Mouse (Mus musculus) CH12.LX (cell line): ENCODE results near the gene Lrrc23.

Experiments
- CHD2 ChIP-seq: IDR thresholded peaks from 2 replicates; pipeline ENCODE4 v1.6.1; 2011; ENCODE audit warnings: low read length, improper control_type of control experiment
- CTCF ChIP-seq, 2 experiments: IDR thresholded peaks in 1 of 2; conservative IDR thresholded peaks in 1 of 2; 2 replicates each; pipeline ENCODE4 v1.5.1; 2011 to 2012; ENCODE audit warnings: low read depth in 2 of 2, low read length in 2 of 2, improper control_type of control experiment in 1 of 2, inconsistent platforms in 1 of 2, mild to moderate bottlenecking in 1 of 2, moderate library complexity in 1 of 2
- EP300 ChIP-seq: IDR thresholded peaks from 2 replicates; pipeline ENCODE4 v1.6.1; 2011; ENCODE audit warnings: low read length, improper control_type of control experiment
- JUN ChIP-seq: IDR thresholded peaks from 2 replicates; pipeline ENCODE4 v1.6.1; 2011; ENCODE audit warnings: low read depth, mild to moderate bottlenecking, low read length, improper control_type of control experiment, moderate library complexity; ENCODE audit not compliant: insufficient read depth
- KAT2A ChIP-seq: IDR thresholded peaks from 2 replicates; pipeline ENCODE4 v1.6.1; 2012; ENCODE audit warnings: low read length, improper control_type of control experiment, inconsistent platforms; ENCODE audit not compliant: insufficient replicate concordance
- NRF1 ChIP-seq: IDR thresholded peaks from 2 replicates; pipeline ENCODE4 v1.6.1; 2014; ENCODE audit warnings: low read depth, mild to moderate bottlenecking, inconsistent platforms, low read length, improper control_type of control experiment, moderate library complexity
- POLR2A ChIP-seq: IDR thresholded peaks from 2 replicates; pipeline ENCODE4 v1.6.1; 2011; ENCODE audit warnings: low read depth, mild to moderate bottlenecking, improper control_type of control experiment, low read length
- POLR2AphosphoS2 ChIP-seq: IDR thresholded peaks from 2 replicates; pipeline ENCODE4 v1.6.1; 2011; ENCODE audit warnings: low read depth, low read length, improper control_type of control experiment
- SIN3A ChIP-seq: IDR thresholded peaks from 2 replicates; pipeline ENCODE4 v1.6.1; 2012; ENCODE audit warnings: low read length, improper control_type of control experiment, inconsistent platforms

DNA sequence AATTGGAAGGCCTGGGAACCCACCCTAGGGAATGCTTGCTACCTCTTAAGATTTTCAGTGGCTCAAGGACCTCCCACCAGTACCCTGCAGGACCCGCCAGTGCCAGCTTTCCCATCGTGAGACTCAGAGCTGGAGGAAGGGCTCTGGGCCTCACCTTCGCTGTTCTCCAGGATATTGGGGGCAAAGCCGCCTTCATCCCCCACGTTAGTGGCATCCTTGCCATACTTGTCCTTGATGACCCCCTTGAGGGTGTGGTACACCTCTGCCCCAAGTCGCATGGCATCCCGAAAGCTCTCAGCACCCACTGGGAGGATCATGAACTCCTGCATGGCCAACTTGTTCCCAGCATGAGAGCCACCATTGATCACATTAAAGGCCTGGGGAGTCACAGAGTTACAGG is 13.6 kb downstream of the Lrrc23 start:
- no peak for TF ChIP-seq EP300
- no peak for TF ChIP-seq POLR2A
- no peak for TF ChIP-seq CTCF (conservative IDR thresholded peaks at IDR 0.05 in 1 of 2, IDR thresholded peaks at IDR 0.05 in 1 of 2; ENCODE audit: low read depth in 2 of 2, low read length in 2 of 2)
- TF ChIP-seq SIN3A, result no peak
- no peak for TF ChIP-seq JUN
- no peak for TF ChIP-seq CHD2
- no peak for TF ChIP-seq NRF1
- TF ChIP-seq KAT2A, result no peak
- no peak for TF ChIP-seq POLR2AphosphoS2
